Mouse (Mus musculus): ENCODE results near the gene Gas1. TPM values are rescaled to one million over a fixed set of nuclear protein-coding genes. Genes with fewer than 3 reads are reported as not detected.
A peak's percentile ranks its signal among the peaks of the same experiment; 100 is the strongest.

The Gas1 gene
- 13.9 and 23.2 TPM in 2 replicates for total RNA-seq (2014; rRNA removed)
- polyA plus RNA-seq (2012; rRNA removed) = 28.2 and 44.3 TPM in 2 replicates

- peak within 1 kb of the TSS; percentile 97 for H3K4me3 ChIP-seq (ENCODE audit: insufficient read depth, low read depth, low read length)
- WGBS = under 1% methylated on average over 59 of the region's 59 CpGs
- peaks cover 6% of the 10 kb centered on the region for H3K4me1 ChIP-seq (ENCODE audit: control insufficient read depth, insufficient read depth, low read length)
- TF ChIP-seq CTCF (IDR thresholded peaks at IDR 0.05; ENCODE audit: low read depth, low read length) (no peak), POLR2A (IDR thresholded peaks at IDR 0.05; ENCODE audit: extremely low read depth, insufficient read depth, low read length) (peak; percentile 87)
- H3K36me3 ChIP-seq (ENCODE audit: control insufficient read depth, insufficient read depth, low read length) = no peaks in the 10 kb centered on the region
- H3K79me2 ChIP-seq (ENCODE audit: control insufficient read depth, insufficient read depth, low read length) = no peaks in the 10 kb centered on the region; the same call in 1 of the 2 replicates
- DNase-seq (ENCODE audit: extremely low read depth, low read depth, low spot score) = peak; percentile 94
- H3K27ac ChIP-seq (replicated peaks; ENCODE audit: insufficient read depth, low read depth, low read length) = peak within 1 kb of the TSS; percentile 95
- H3K9ac ChIP-seq (ENCODE audit: low read depth, low read length) = peak within 1 kb of the TSS; percentile 96
- H3K27me3 ChIP-seq (ENCODE audit: control insufficient read depth, insufficient read depth, low read length) = no peaks in the 10 kb centered on the region
Observed at GRCm38 (mm10) chr13:60177106-60177796, at the start of gene Gas1. Gas1 (minus strand) TSS chr13:60177365.

GRCm38 (mm10) chr13:60226251-60226836, 49.2 kb upstream of the Gas1 start:
- TF ChIP-seq CTCF (IDR thresholded peaks at IDR 0.05; ENCODE audit: low read depth, low read length) (no peak), POLR2A (IDR thresholded peaks at IDR 0.05; ENCODE audit: extremely low read depth, insufficient read depth, low read length) (no peak)
- H3K4me1 ChIP-seq (ENCODE audit: control insufficient read depth, insufficient read depth, low read length) = no peaks in the 10 kb centered on the region
- WGBS = 46% methylated on average over 9 of the region's 9 CpGs
- no peaks in the 10 kb centered on the region for H3K36me3 ChIP-seq (ENCODE audit: control insufficient read depth, insufficient read depth, low read length)
- no peaks in the 10 kb centered on the region for H3K79me2 ChIP-seq (ENCODE audit: control insufficient read depth, insufficient read depth, low read length)
- H3K9ac ChIP-seq (ENCODE audit: low read depth, low read length) = no peak overlapping the region
- no peak overlapping the region for H3K27ac ChIP-seq (replicated peaks; ENCODE audit: insufficient read depth, low read depth, low read length)
- no peaks in the 10 kb centered on the region for H3K27me3 ChIP-seq (ENCODE audit: control insufficient read depth, insufficient read depth, low read length)
- peak; percentile 6 for DNase-seq (ENCODE audit: extremely low read depth, low read depth, low spot score)
- no peak overlapping the region for H3K4me3 ChIP-seq (ENCODE audit: insufficient read depth, low read depth, low read length)

- Histone ChIP-seq H3K9ac (ENCODE audit: low read depth, low read length) (no peak overlapping the region), H3K79me2 (ENCODE audit: control insufficient read depth, insufficient read depth, low read length) (no peaks in the 10 kb centered on the region), H3K4me3 (ENCODE audit: insufficient read depth, low read depth, low read length) (no peak overlapping the region), H3K27me3 (ENCODE audit: control insufficient read depth, insufficient read depth, low read length) (no peaks in the 10 kb centered on the region), H3K27ac (replicated peaks; ENCODE audit: insufficient read depth, low read depth, low read length) (no peak overlapping the region), H3K4me1 (ENCODE audit: control insufficient read depth, insufficient read depth, low read length) (no peaks in the 10 kb centered on the region), H3K36me3 (ENCODE audit: control insufficient read depth, insufficient read depth, low read length) (no peaks in the 10 kb centered on the region)
- 74% methylated on average over 1 of the region's 1 CpGs for WGBS
- DNase-seq (ENCODE audit: extremely low read depth, low read depth, low spot score) = peak; percentile 17
- TF ChIP-seq POLR2A (IDR thresholded peaks at IDR 0.05; ENCODE audit: extremely low read depth, insufficient read depth, low read length) (no peak), CTCF (IDR thresholded peaks at IDR 0.05; ENCODE audit: low read depth, low read length) (no peak)
Observed at GRCm38 (mm10) chr13:60225736-60226135, 48.6 kb upstream of the Gas1 start.

- no peaks in the 10 kb centered on the region for H3K27me3 ChIP-seq (ENCODE audit: control insufficient read depth, insufficient read depth, low read length)
- H3K4me3 ChIP-seq (ENCODE audit: insufficient read depth, low read depth, low read length) = no peak overlapping the region
- TF ChIP-seq POLR2A (IDR thresholded peaks at IDR 0.05; ENCODE audit: extremely low read depth, insufficient read depth, low read length) (no peak), CTCF (IDR thresholded peaks at IDR 0.05; ENCODE audit: low read depth, low read length) (no peak)
- 82% methylated on average over 5 of the region's 5 CpGs for WGBS
- H3K4me1 ChIP-seq (ENCODE audit: control insufficient read depth, insufficient read depth, low read length) = no peaks in the 10 kb centered on the region
- no peak overlapping the region for H3K9ac ChIP-seq (ENCODE audit: low read depth, low read length)
- no peaks in the 10 kb centered on the region for H3K36me3 ChIP-seq (ENCODE audit: control insufficient read depth, insufficient read depth, low read length)
- H3K27ac ChIP-seq (replicated peaks; ENCODE audit: insufficient read depth, low read depth, low read length) = no peak overlapping the region
- no peak for DNase-seq (ENCODE audit: extremely low read depth, low read depth, low spot score)
- H3K79me2 ChIP-seq (ENCODE audit: control insufficient read depth, insufficient read depth, low read length) = no peaks in the 10 kb centered on the region
Observed at GRCm38 (mm10) chr13:60225276-60225675, 48.1 kb upstream of the Gas1 start.

- H3K27ac ChIP-seq (replicated peaks; ENCODE audit: insufficient read depth, low read depth, low read length) = no peak overlapping the region
- H3K4me3 ChIP-seq (ENCODE audit: insufficient read depth, low read depth, low read length) = no peak overlapping the region
- H3K4me1 ChIP-seq (ENCODE audit: control insufficient read depth, insufficient read depth, low read length) = no peaks in the 10 kb centered on the region
- H3K79me2 ChIP-seq (ENCODE audit: control insufficient read depth, insufficient read depth, low read length) = no peaks in the 10 kb centered on the region
- H3K27me3 ChIP-seq (ENCODE audit: control insufficient read depth, insufficient read depth, low read length) = no peaks in the 10 kb centered on the region
- no peak for DNase-seq (ENCODE audit: extremely low read depth, low read depth, low spot score)
- TF ChIP-seq POLR2A (IDR thresholded peaks at IDR 0.05; ENCODE audit: extremely low read depth, insufficient read depth, low read length) (no peak), CTCF (IDR thresholded peaks at IDR 0.05; ENCODE audit: low read depth, low read length) (no peak)
- H3K9ac ChIP-seq (ENCODE audit: low read depth, low read length) = no peak overlapping the region
- no peaks in the 10 kb centered on the region for H3K36me3 ChIP-seq (ENCODE audit: control insufficient read depth, insufficient read depth, low read length)
- 83% methylated on average over 2 of the region's 2 CpGs for WGBS
Observed at GRCm38 (mm10) chr13:60223797-60224196, 46.6 kb upstream of the Gas1 start.

- DNase-seq (ENCODE audit: extremely low read depth, low read depth, low spot score) = no peak
- H3K27me3 ChIP-seq (ENCODE audit: control insufficient read depth, insufficient read depth, low read length) = no peaks in the 10 kb centered on the region
- H3K4me3 ChIP-seq (ENCODE audit: insufficient read depth, low read depth, low read length) = no peak overlapping the region
- no peaks in the 10 kb centered on the region for H3K36me3 ChIP-seq (ENCODE audit: control insufficient read depth, insufficient read depth, low read length)
- TF ChIP-seq CTCF (IDR thresholded peaks at IDR 0.05; ENCODE audit: low read depth, low read length) = no peak
- TF ChIP-seq POLR2A (IDR thresholded peaks at IDR 0.05; ENCODE audit: extremely low read depth, insufficient read depth, low read length) = no peak
- H3K79me2 ChIP-seq (ENCODE audit: control insufficient read depth, insufficient read depth, low read length) = no peaks in the 10 kb centered on the region
- H3K9ac ChIP-seq (ENCODE audit: low read depth, low read length) = no peak overlapping the region
- 87% methylated on average over 11 of the region's 11 CpGs for WGBS
- H3K4me1 ChIP-seq (ENCODE audit: control insufficient read depth, insufficient read depth, low read length) = no peaks in the 10 kb centered on the region
- H3K27ac ChIP-seq (replicated peaks; ENCODE audit: insufficient read depth, low read depth, low read length) = no peak overlapping the region
Observed at GRCm38 (mm10) chr13:60222336-60222735, 45.2 kb upstream of the Gas1 start.

Measured in liver, adult 2 months (tissue).